Mouse (Mus musculus) adrenal gland, postnatal 14 days (tissue): ENCODE results near the gene Slc9a3. TPM values are rescaled to one million over a fixed set of nuclear protein-coding genes. Genes with fewer than 3 reads are reported as not detected.

ENCODE experiments used
- DNase-seq: peaks from one replicate; pipeline ENCODE4 v3.0.0; 2021; ENCODE audit warnings: mixed read lengths
- total RNA-seq: library from RNA; stranded (reverse); gene quantifications from 2 replicates; pipeline ENCODE4 v1.2.3, GENCODE M21; 2021

The Slc9a3 gene
- total RNA-seq, 1 experiment from 2014 or later: 0.37 TPM

DNA sequence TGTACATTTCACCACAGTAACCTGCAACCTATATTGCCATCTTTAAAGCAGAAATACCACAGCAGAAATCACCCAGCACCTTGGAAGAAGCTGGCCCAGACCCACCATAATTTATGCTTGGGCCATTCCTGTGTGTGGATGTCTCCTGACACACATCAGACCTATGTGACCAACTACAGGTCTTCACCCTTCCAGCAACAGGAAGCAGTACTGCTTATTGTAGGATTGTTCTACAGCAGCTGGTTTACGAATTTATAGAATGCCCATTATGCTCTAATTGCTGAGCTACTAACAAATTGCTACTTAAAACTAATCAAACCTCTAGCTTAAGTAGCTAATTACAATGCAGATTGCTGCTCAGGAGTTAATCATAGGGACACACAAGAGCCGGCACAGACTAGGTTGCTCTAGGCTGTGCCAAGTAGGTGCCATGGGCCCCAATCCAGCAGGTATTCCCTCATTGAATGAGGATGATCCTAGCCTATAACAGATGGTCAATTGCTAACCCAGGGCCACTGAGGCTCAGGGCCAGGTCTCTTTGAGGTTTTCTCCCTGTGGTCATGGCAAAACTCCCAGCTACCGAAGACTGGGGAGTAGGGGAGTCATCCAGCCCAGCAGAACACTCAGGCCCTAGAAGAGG lies 24.8 kb downstream of the Slc9a3 start:
- no peak for DNase-seq

DNA sequence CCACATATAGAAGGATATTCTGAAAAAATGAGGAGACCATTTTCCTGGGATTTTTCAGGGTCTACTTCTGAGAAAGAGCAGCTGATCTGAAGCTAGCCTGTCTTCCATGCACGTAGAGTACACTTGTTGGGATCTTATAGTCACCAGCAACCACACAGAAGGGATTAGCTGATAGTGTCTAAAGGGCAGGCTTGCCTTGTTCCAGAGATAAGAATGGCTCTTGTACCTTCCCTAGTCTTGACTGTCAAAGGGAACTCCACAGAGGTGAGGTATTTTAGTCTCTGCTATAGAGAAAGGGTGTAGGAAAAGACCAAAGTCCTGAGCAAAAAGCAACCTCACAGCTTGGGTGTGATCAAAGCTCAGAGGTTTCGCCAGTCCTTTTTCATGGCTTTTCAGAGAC lies 26.1 kb downstream of the Slc9a3 start:
- no peak for DNase-seq

DNA sequence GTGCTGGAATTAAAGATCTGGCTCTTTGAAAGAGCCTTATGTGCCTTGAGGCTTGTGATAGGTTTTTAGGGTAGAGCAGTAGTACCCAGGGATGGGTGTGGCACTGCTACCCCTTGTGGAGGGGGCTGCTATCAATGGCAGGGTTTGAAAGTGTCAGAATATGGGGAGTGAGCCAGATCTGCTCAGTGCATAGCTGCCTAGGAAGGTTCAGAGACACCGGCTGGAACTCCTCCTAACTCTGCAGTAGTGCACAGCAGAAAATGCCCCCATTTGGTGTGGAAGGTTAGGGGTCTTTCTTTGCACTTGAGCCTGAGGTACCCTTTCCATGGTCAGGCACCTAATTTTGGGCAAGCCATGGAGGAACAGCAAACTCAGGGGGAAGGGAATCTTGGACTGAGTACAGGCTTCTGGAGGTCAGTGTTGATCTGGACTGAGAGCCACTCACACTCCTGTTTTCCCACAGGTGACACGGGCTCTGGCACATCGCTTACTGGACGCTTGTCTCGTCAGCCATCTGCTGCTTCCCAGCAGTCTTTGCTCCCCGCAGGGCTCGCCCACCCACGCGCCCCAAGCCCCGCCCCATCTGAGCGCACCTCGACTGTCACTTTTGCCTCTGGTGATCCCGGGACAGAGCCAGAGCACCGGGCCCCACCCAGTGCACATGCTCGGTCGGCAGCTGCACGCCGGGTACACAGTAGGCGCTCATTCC lies 45.2 kb downstream of the Slc9a3 start:
- peak; percentile 79 for DNase-seq

DNA sequence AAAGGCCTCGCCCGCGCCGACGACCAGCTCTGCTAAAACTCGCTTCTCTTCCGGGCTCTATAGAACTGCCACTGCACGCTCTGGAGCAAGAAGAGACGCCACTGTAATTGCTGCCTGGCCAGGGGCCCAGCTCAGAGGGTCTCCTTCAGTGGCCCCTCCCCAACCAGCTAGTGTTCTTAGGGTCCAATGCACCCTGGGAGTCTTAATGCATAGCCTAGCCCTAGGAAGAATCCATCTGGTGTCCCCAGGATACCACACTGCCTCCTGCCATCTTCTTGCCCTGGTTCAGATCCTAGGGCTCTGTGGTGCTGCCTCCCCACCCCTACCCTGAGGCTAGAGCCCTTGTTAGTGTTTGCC lies 45.8 kb downstream of the Slc9a3 start:
- DNase-seq: no peak

GRCm38 (mm10) chr13:74167492-74167891 lies 46.2 kb downstream of the Slc9a3 start:
- DNase-seq: peak; percentile 32

DNA sequence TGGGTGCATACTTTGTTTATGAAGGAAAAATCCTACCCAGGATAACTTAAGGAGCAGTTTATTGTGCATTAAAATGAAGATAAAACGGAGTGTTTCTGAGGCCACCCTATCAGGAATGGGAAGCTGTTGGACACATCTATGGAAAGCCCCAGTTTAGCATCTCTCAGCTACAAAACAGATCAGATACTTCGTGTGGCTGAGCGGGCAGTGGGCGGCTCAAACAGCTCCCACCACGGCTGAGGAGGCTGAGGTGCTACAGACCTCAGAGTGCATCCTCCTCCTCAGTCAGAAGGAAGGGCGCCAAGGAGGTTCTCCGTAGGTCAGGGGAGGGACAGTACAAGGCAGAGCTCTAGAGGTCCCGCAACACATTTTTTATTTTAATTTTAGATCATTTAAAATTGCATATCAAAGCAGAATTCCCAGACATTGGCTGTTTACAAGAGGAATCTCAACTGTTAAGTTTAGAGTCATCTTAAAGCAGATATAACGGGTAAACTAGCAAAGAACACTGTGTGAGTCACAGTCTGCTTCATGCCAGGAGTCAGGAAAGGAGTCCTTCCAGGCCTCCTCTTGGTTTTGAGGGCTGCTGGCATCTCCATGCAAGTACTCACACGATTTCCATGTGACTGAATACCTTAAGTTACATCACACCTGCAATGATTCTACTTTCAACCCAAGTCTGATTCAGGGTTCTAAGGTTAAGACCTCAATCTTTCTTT lies 48.3 kb downstream of the Slc9a3 start:
- no peak for DNase-seq

- DNase-seq: no peak
These were observed 50.8 kb downstream of the Slc9a3 start for GRCm38 (mm10) chr13:74172036-74172435.

DNA sequence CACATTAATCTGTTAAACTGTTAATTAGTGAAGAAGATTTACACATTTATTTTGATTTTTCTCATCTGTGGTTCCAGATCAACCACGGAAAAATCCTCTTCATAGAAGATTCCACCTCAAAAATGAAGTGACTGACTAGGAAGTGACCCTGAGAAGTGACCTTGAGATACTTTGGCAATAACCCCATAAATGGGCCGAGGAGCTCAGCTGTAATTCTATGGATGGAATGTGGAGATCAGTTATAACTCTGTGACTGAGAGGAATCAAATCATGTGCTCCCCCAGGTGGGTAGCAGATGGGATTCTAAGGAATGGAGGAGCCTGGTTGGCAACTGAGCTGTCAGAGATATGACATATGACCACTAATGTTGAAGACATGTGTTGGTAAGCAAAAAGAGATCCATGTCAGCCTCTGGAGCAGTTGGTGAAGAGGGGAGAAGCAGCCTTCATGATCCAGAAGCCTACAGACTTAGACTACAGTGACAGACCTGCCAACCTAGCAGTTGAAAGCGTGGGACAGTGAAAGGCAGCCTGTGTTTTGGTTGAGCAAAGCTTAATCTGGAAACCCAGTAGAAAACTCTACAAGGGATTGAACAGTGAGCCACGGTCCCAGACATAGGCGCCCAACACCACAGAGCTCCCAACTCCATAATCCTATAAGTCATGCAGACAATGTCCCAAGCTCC lies 61.9 kb downstream of the Slc9a3 start:
- no peak for DNase-seq

GRCm38 (mm10) chr13:74192613-74193012 lies 71.4 kb downstream of the Slc9a3 start:
- DNase-seq: peak; percentile 34

- no peak for DNase-seq
These were observed 75.2 kb downstream of the Slc9a3 start for GRCm38 (mm10) chr13:74196451-74196850.

DNA sequence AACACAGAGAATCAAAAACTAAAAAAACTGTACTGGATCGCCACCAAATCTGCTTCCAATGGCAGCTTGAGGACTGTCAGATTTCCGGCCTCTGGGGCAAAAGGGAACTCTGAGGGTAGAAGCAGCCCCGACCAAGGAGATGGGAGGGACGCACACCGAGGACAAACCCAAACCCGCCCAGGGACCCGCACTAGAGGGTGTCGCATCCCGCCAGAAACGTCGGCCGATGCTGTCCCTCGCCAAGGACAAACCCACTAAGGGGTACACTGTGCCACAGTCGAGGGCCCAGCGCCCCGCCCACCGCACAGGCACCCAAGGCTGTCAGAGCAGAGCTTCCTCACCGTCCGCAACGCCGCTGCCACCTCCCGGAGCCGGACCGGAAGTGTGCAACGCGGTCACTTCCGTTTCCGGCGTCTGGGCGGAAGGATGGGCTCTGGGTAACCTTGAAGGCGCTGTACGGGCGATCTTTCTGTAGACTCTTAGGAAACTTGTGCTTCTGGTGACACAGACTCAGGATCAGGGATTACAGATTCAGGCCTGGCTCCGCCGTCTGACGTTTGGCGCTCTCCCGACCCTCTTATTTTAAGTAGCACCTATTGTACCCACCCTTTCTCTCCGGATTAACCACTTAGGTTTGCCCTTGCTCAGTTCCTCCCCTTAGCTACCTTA lies 87.2 kb downstream of the Slc9a3 start, which contains the start of gene Exoc3:
Gene Exoc3 (minus strand): TSS at position 416 of the 669 bp plus-strand sequence.
- peak; percentile 96 for DNase-seq

DNA sequence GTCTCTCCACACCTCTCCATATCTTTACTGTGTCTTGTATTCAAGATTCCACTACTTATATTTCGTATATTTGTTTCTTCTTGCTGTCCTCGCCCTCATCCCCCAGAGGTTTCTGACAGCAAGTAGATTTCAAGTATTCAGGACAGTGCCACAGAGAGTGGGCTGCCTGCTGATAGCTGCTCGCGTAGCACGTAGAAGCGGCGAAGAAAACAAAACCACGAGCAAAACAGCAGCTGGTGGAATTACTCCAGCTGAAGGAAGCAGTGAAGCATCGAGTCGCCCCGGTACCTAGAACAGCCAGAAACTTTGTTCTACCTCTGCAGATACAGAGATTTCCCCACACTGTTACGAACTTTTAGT lies 87.7 kb downstream of the Slc9a3 start:
- DNase-seq: no peak

GRCm38 (mm10) chr13:74218441-74218840 lies 97.2 kb downstream of the Slc9a3 start:
- peak; percentile 72 for DNase-seq

Other genes with a start within 250 kb of the Slc9a3 start
- 2.6 and 4.6 TPM in 2 replicates for gene Trip13, start 183.7 kb upstream of the Slc9a3 start, total RNA-seq
- 28.5 and 31.8 TPM in 2 replicates for gene Brd9, start 183.6 kb upstream of the Slc9a3 start, total RNA-seq
- not detected in 2 replicates for gene Zdhhc11, start 157.6 kb upstream of the Slc9a3 start, total RNA-seq
- gene Tppp, start 112.0 kb upstream of the Slc9a3 start, total RNA-seq: 8.5 and 9.9 TPM in 2 replicates
- 2.9 and 4.0 TPM in 2 replicates for gene Cep72, start 59.2 kb upstream of the Slc9a3 start, total RNA-seq
- gene Exoc3, start 87.3 kb downstream of the Slc9a3 start, total RNA-seq: 50.4 and 51.5 TPM in 2 replicates
- gene Ahrr, start 170.9 kb downstream of the Slc9a3 start, total RNA-seq: 0.70 and 1.2 TPM in 2 replicates
- gene Pdcd6, start 196.1 kb downstream of the Slc9a3 start, total RNA-seq: 127 and 129 TPM in 2 replicates
- 906 and 913 TPM in 2 replicates for gene Sdha, start 228.8 kb downstream of the Slc9a3 start, total RNA-seq
- 51.2 and 51.6 TPM in 2 replicates for gene Ccdc127, start 228.9 kb downstream of the Slc9a3 start, total RNA-seq
- 0.15 and 0.19 TPM in 2 replicates for gene Lrrc14b, start 242.5 kb downstream of the Slc9a3 start, total RNA-seq